Mouse (Mus musculus) forebrain, embryonic 15.5 days (tissue): ENCODE results near the gene 1190005I06Rik. TPM values are rescaled to one million over a fixed set of nuclear protein-coding genes. Genes with fewer than 3 reads are reported as not detected.
A peak's percentile ranks its signal among the peaks of the same experiment; 100 is the strongest.

Source experiments
- ATAC-seq: fragments of 200-750 bp; cut with Nextera tagmentation; replicated peaks from 2 replicates; pipeline ENCODE4 v1.8.0; 2017; ENCODE audit warnings: mild to moderate bottlenecking, moderate TSS enrichment, moderate library complexity
- H3K27ac ChIP-seq: fragments of 300-500 bp; sonication (generic); replicated peaks from 2 replicates; pipeline ENCODE4 v1.5.1; 2015; ENCODE audit warnings: mild to moderate bottlenecking, inconsistent platforms
- H3K27me3 ChIP-seq: fragments of 300-500 bp; sonication (generic); 2 replicates; pipeline ENCODE4 v1.6.1; 2015; ENCODE audit warnings: inconsistent platforms
- H3K36me3 ChIP-seq: fragments of 300-500 bp; sonication (generic); 2 replicates; pipeline ENCODE4 v1.6.1; 2015; ENCODE audit warnings: mild to moderate bottlenecking, inconsistent platforms
- H3K4me1 ChIP-seq: fragments of 300-500 bp; sonication (generic); 2 replicates; pipeline ENCODE4 v1.6.1; 2015; ENCODE audit warnings: inconsistent platforms
- H3K4me2 ChIP-seq: fragments of 300-500 bp; sonication (generic); replicated peaks from 2 replicates; pipeline ENCODE4 v1.6.1; 2015; ENCODE audit warnings: mild to moderate bottlenecking, inconsistent platforms
- H3K4me3 ChIP-seq: fragments of 300-500 bp; sonication (generic); 2 replicates; pipeline ENCODE4 v1.5.1; 2015; ENCODE audit warnings: mild to moderate bottlenecking, inconsistent platforms
- H3K9ac ChIP-seq: fragments of 300-500 bp; sonication (generic); replicated peaks from 2 replicates; pipeline ENCODE4 v1.6.1; 2015; ENCODE audit warnings: mild to moderate bottlenecking, inconsistent platforms
- H3K9me3 ChIP-seq: fragments of 300-500 bp; sonication (generic); 2 replicates; pipeline ENCODE4 v1.6.1; 2016; ENCODE audit warnings: inconsistent platforms
- WGBS: fragments of 180-500 bp; shearing (Covaris S2); methylation state at CpG from one replicate; pipeline ENCODE4 v1.1.7; 2015; ENCODE audit warnings: mixed read lengths; 5-methylcytosine and 5-hydroxymethylcytosine counted together
- polyA plus RNA-seq: library from polyadenylated mRNA; unstranded; fragments of >200 nt; fragmentation: Nextera tagmentation; extraction: Ambion mirVana; gene quantifications from 2 replicates; pipeline ENCODE4 v1.2.1, GENCODE M21; 2015

Gene 1190005I06Rik
- polyA plus RNA-seq, 1 experiment from 2014 or later: 11.3 TPM

GRCm38 (mm10) chr8:120665726-120666455 is 18.5 kb upstream of the 1190005I06Rik start:
- 0 out of 2 replicates have a peak overlapping the region, but pooled peaks have one; percentile 13 for H3K9ac ChIP-seq
- H3K9me3 ChIP-seq: no peaks in the 10 kb centered on the region
- ATAC-seq: no peak
- no peaks in the 10 kb centered on the region for H3K27me3 ChIP-seq
- peaks cover 11% of the 10 kb centered on the region for H3K36me3 ChIP-seq
- peak overlapping the region; percentile 97 for H3K4me3 ChIP-seq
- H3K4me2 ChIP-seq: peak overlapping the region; percentile 93
- no peak overlapping the region for H3K27ac ChIP-seq
- H3K4me1 ChIP-seq: peaks cover 47% of the 10 kb centered on the region
- 76% methylated on average over 3 of the region's 3 CpGs for WGBS

- no peaks in the 10 kb centered on the region for H3K27me3 ChIP-seq
- ATAC-seq: no peak
- no peaks in the 10 kb centered on the region for H3K9me3 ChIP-seq
- peaks cover 42% of the 10 kb centered on the region for H3K4me1 ChIP-seq
- H3K27ac ChIP-seq: no peak overlapping the region
- no peaks in the 10 kb centered on the region for H3K36me3 ChIP-seq
- no peak overlapping the region for H3K4me2 ChIP-seq
- no peak overlapping the region for H3K9ac ChIP-seq
- WGBS: 72% methylated on average over 6 of the region's 6 CpGs
- no peak overlapping the region for H3K4me3 ChIP-seq
Measured at GRCm38 (mm10) chr8:120664566-120664965, 17.1 kb upstream of the 1190005I06Rik start.

- H3K27ac ChIP-seq: no peak overlapping the region
- H3K9me3 ChIP-seq: no peaks in the 10 kb centered on the region
- no peaks in the 10 kb centered on the region for H3K27me3 ChIP-seq
- ATAC-seq: no peak
- H3K9ac ChIP-seq: no peak overlapping the region
- no peak overlapping the region for H3K4me3 ChIP-seq
- 90% methylated on average over 8 of the region's 8 CpGs for WGBS
- no peak overlapping the region for H3K4me2 ChIP-seq
- peaks cover 36% of the 10 kb centered on the region for H3K36me3 ChIP-seq
- no peaks in the 10 kb centered on the region for H3K4me1 ChIP-seq
Measured at GRCm38 (mm10) chr8:120657415-120657814, 10.0 kb upstream of the 1190005I06Rik start.

GRCm38 (mm10) chr8:120656322-120657052 is 9.1 kb upstream of the 1190005I06Rik start:
- Histone ChIP-seq H3K4me2 (no peak overlapping the region), H3K36me3 (peaks cover 36% of the 10 kb centered on the region), H3K27me3 (no peaks in the 10 kb centered on the region), H3K27ac (no peak overlapping the region), H3K9me3 (no peaks in the 10 kb centered on the region), H3K4me1 (no peaks in the 10 kb centered on the region), H3K9ac (no peak overlapping the region), H3K4me3 (no peak overlapping the region)
- no peak for ATAC-seq
- 86% methylated on average over 7 of the region's 7 CpGs for WGBS

DNA sequence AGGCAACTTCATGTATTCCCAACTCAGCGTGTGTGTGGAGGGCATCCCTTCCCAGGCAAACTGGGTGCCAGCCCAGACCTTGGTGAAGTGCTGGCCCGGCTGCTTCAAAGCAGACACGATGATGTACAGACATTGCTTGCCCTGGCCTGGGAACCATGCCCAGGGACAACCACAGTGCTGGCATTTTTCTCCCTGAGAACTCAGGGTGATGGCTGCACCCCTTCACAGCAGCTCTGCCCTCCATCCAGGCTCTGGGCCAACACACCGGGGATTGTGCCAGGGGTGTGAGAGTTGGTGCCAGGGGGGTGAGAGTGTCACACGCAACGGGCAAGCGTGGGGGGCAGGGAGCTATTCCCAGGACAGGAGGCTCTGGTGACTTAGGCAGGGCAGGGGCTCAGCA is 2.8 kb downstream of the 1190005I06Rik start:
- H3K4me1 ChIP-seq: peaks cover 11% of the 10 kb centered on the region; the same call in 1 of the 2 replicates
- no peak overlapping the region for H3K4me2 ChIP-seq
- H3K27me3 ChIP-seq: no peaks in the 10 kb centered on the region
- WGBS: 51% methylated on average over 7 of the region's 7 CpGs
- peak; percentile 69 for ATAC-seq
- H3K36me3 ChIP-seq: no peaks in the 10 kb centered on the region
- no peaks in the 10 kb centered on the region for H3K9me3 ChIP-seq
- 0 out of 2 replicates have a peak overlapping the region, but pooled peaks have one; percentile 40 for H3K27ac ChIP-seq
- no peak overlapping the region for H3K9ac ChIP-seq
- H3K4me3 ChIP-seq: no peak overlapping the region

DNA sequence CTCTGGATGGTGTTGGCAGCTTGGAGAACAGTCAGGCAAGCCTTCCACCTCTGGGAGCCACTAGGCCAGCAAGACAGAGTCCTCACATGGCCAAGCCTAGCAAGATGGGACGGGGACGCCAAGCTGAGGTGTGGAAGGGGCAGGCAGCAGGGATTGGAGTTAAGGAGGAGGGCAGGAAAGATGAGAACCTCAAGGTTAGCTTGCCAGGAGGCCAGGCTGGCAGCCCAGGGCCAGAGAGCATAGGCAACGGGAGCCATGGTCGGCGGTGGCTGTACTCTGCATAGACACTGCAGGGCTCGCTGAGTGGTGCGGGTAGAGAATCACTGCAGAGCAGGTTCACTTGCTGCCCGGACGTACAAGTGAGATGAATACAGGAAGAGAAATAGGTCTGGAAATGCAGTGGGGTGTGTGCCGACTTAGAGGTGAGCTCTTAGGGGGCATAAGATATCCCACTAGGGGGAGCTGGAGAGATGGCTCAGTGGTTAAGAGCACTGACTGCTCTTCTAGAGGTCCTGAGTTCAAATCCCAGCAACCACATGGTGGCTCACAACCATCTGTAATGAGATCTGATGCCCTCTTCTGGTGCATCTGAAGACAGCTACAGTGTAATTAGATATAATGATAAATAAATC is 5.3 kb downstream of the 1190005I06Rik start:
- no peak overlapping the region for H3K4me3 ChIP-seq
- ATAC-seq: no peak
- H3K27ac ChIP-seq: no peak overlapping the region
- H3K4me1 ChIP-seq: peaks cover 11% of the 10 kb centered on the region; the same call in 1 of the 2 replicates
- H3K27me3 ChIP-seq: no peaks in the 10 kb centered on the region
- WGBS: 84% methylated on average over 10 of the region's 10 CpGs
- no peaks in the 10 kb centered on the region for H3K36me3 ChIP-seq
- H3K9ac ChIP-seq: no peak overlapping the region
- no peaks in the 10 kb centered on the region for H3K9me3 ChIP-seq
- H3K4me2 ChIP-seq: no peak overlapping the region

GRCm38 (mm10) chr8:120641245-120641644 is 6.2 kb downstream of the 1190005I06Rik start:
- no peak overlapping the region for H3K4me3 ChIP-seq
- no peak overlapping the region for H3K27ac ChIP-seq
- WGBS: 22% methylated on average over 8 of the region's 8 CpGs
- no peak for ATAC-seq
- no peaks in the 10 kb centered on the region for H3K9me3 ChIP-seq
- peaks cover 11% of the 10 kb centered on the region; the same call in 1 of the 2 replicates for H3K4me1 ChIP-seq
- no peak overlapping the region for H3K4me2 ChIP-seq
- no peak overlapping the region for H3K9ac ChIP-seq
- H3K27me3 ChIP-seq: no peaks in the 10 kb centered on the region
- no peaks in the 10 kb centered on the region for H3K36me3 ChIP-seq

- ATAC-seq: peak; percentile 49
- no peak overlapping the region for H3K27ac ChIP-seq
- H3K27me3 ChIP-seq: peaks cover 28% of the 10 kb centered on the region; the same call in 1 of the 2 replicates
- WGBS: under 1% methylated on average over 29 of the region's 42 CpGs
- peak overlapping the region; percentile 64 for H3K9ac ChIP-seq
- H3K4me2 ChIP-seq: peak overlapping the region; percentile 97
- no peaks in the 10 kb centered on the region for H3K9me3 ChIP-seq
- peak overlapping the region; percentile 60 for H3K4me3 ChIP-seq
- H3K36me3 ChIP-seq: no peaks in the 10 kb centered on the region
- H3K4me1 ChIP-seq: peaks cover 16% of the 10 kb centered on the region
Measured at GRCm38 (mm10) chr8:120634329-120634839, 13.0 kb downstream of the 1190005I06Rik start.

GRCm38 (mm10) chr8:120633665-120634271 is 13.7 kb downstream of the 1190005I06Rik start:
- ATAC-seq: no peak
- Histone ChIP-seq H3K27me3 (peaks cover 28% of the 10 kb centered on the region; the same call in 1 of the 2 replicates), H3K36me3 (no peaks in the 10 kb centered on the region), H3K4me3 (peak overlapping the region; percentile 60), H3K4me2 (peak overlapping the region; percentile 97), H3K27ac (no peak overlapping the region), H3K9ac (peak overlapping the region; percentile 64), H3K4me1 (peaks cover 16% of the 10 kb centered on the region), H3K9me3 (no peaks in the 10 kb centered on the region)
- WGBS: under 1% methylated on average over 43 of the region's 44 CpGs

DNA sequence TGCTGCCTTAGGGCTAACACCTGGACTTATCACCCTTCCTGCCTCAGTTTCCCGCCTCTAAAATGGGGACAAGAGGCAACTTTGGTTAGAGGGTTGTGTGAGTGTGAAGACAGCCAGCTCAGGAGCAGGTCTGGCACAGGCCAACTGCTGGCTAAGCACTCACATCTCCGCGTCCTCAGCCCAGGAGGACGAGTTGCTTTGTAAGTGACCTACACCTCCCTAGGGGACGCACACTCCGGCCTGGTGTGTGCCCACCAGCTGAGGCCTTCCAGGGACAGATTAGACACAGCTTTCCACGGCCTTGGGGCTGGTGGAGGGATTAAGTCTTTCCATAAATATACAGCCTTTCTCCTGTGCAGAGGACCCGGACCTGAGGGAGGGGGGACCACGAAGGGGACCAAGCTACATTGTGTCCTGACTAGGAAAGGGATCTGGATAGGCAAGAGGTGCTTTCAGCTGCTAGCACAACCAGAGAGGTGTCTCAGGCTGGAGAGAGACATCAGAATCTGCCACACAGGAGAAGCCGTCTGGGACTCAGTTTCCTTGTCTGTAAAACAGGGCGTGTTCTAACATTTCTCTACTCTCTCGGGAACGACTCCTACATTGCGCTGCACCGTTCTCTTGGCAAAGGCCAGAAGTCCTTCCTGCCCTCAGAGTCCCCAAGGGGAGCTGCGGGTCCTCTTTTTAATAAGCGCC is 14.3 kb downstream of the 1190005I06Rik start:
- Histone ChIP-seq H3K9me3 (no peaks in the 10 kb centered on the region), H3K9ac (peak overlapping the region; percentile 64; the same call in 1 of the 2 replicates), H3K27ac (no peak overlapping the region), H3K4me2 (peak overlapping the region; percentile 97), H3K4me3 (peak overlapping the region; percentile 60), H3K27me3 (peaks cover 28% of the 10 kb centered on the region; the same call in 1 of the 2 replicates), H3K36me3 (no peaks in the 10 kb centered on the region), H3K4me1 (peaks cover 16% of the 10 kb centered on the region)
- 29% methylated on average over 17 of the region's 17 CpGs for WGBS
- ATAC-seq: no peak
